Mouse (Mus musculus): ENCODE data around the gene Btbd11.

Gene Btbd11

DNA sequence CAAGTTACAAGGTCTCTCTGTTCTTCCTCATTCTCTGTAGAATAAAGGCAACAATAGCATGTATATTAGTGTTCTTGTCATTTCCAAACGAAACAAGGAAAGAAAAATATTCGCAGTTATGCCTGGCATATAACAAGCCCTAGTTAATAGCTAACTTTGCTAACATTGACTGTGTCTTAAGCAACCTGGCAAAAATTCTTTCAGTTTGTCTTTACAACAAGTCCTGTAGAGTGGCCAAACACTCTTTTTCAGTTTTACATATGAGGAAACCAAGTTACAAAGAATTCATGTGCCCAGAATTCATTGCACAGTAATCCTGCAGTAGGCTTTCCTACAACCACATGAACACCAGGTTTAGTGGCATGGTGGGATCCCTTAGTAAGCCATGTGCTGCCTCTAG lies 203.4 kb downstream of the Btbd11 start:
- no peak for DNase-seq (ENCODE audit: low spot score in 2 of 2)

DNA sequence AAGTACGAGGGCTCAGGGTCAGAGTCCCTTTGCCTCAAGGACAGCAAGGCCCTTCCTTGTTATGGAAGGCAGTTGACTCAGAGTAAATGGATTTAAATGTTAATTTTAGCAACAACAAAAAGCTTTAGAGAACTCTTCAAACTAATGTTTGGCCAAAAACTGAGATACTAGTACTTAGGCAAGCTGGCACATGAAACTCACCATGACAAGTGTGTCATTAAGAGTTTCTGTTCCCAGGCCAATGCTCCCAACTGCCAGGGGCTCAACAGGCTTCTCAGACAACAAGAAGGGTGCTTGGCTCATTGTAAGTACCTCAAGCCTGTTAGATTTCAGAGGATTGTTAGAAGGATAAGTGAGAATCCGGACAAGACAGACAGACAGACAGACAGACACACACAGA lies 204.7 kb downstream of the Btbd11 start:
- DNase-seq (ENCODE audit: low spot score in 2 of 2) = no peak

DNA sequence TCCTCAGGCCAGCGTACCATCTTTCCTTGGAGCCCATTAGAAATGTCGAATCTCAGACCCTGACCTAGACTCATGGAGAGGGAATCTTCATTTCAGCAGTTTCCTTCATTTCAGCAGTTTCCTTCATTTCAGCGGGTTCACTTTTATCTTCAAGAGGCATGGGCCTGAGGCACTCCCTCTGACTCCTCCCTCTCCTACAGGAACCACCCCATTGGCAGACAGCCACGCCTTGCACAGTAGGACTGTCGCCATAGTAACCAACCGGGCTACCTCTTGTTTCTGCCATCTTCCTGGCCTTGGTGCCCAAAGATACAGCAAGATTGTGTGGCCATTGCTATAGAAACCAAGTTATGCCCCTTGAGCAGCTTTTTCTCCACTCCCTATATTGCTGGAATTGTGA lies 205.4 kb downstream of the Btbd11 start:
- no peak for DNase-seq (ENCODE audit: low spot score in 2 of 2)

DNA sequence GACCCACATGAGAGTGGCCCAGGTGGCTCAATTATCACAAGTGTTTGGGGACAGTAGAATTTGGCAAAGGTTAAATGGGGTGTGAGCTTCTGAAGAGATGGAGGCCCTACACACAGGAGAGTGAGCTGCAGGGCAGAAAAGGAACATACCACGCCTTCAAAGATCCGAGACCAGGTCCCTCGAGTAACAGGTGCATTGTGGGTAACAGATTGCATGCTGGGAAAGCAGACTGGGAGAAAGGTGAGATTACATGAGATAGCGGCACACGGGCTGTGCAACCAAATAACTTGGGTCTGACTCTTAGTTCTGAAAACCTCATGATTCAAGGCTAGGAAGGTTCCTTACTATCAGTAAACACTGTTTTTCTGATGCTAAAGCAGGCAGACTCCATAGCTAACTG lies 209.7 kb downstream of the Btbd11 start:
- DNase-seq (ENCODE audit: low spot score in 2 of 2) = no peak

DNA sequence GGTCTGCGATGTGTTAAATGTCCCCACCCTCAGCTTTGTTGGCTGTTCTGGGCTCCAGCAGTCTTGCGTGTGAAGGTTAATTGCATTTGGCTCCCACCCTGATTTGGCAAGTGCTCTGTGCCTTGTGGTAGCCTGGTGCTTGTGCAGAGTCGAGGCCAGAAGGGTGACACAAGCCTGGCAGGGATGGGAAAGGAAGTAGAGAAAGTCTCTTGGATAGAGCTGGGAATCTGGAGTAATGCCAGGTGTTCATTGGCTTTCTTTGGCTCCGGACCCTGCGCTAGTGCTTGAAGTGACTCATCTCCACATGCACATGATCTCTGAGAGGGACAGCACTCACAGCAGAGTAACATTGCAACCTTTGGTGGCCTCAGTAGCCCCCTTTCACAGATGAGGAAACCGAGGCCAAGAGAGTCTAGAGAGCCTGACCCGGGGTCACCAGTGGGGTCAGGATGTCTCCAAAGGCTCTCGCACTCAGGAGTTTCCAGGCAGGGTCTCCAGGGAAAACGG lies 211.5 kb downstream of the Btbd11 start:
- DNase-seq (ENCODE audit: low spot score in 2 of 2) = peak; percentile 27 to 47

DNA sequence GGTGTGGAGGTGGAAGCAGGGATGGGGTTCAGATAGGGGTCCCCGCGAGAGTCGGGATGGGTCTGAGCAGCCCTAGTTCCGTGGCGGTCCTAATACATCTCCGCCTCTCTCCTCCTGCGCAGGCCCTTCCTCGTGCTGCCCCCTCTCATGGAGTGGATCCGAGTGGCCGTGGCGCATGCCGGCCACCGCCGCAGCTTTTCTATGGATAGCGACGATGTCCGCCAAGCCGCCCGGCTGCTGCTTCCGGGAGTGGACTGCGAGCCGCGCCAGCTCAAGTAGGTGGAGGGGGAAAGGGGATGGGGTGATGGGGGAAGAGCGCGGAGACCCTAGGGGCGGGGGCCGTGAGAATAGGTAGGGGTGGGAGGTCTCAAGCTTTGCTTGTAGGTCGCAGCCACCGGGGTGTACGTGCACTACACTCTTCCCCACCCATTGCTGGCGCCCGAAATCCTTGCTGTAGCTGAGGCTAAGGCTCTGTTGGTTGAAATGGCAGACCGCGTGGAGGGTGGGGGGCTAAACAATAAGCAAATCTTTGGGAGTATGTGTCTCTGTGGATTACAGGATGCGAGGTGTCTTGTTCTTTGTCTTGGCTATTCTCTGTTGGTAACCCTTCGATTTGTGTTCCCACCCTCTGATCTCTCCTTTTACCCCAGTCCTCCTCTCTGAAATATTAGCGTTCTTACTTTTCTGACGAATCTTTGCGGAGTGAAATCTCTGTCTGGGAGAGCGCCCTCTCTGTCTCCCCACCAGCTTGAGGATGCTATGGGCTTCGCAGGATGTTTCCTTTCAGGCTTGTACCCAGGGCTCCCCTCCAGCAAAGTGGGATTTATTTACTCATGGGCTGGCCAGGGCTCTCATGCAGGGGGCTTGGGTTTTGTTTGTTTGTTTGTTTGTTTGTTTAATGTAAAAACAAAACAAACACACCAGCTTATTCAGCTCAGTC lies 212.3 kb downstream of the Btbd11 start:
- peak; percentile 15 to 26 for DNase-seq (ENCODE audit: low spot score in 2 of 2)

DNA sequence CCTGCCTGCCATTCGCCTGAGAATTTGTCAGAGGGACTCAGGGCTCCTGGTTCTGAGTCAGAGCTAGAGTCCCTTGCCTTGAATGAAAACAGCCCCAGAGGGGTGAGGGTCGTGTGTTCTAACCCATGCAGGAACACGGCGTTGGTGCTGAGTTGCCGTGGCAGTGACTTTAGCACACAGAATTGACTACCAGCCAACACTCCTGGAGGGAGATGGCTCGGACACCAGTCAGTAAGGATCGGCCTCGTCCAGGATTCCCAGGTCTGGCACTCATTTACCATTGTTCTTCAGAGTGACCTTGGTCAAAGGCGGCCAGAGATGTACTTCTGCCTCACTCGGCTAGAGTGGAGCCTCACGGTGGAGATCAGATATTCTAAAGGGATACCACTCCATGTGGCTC lies 215.9 kb downstream of the Btbd11 start:
- DNase-seq (ENCODE audit: low spot score in 2 of 2) = no peak

DNA sequence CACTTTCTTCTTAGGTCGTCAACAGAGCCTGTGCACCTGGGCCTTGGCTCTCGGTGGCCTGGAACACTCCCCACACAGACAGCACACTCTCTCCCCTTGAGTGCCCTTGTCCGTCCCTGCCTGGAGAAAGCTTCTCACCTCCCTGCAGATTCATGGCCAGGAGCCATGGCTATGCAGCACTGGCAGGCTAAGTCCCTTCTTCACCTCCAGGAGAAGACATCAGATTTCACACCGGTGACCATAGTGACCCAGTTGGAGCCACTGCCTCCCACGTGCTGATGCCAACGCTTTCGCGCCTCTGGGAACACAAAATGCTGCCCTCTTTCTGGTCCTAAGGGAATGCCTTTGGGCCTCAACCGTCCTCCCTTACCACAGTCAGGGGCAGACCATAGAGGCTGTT lies 217.9 kb downstream of the Btbd11 start:
- DNase-seq (ENCODE audit: low spot score in 2 of 2) = no peak

DNA sequence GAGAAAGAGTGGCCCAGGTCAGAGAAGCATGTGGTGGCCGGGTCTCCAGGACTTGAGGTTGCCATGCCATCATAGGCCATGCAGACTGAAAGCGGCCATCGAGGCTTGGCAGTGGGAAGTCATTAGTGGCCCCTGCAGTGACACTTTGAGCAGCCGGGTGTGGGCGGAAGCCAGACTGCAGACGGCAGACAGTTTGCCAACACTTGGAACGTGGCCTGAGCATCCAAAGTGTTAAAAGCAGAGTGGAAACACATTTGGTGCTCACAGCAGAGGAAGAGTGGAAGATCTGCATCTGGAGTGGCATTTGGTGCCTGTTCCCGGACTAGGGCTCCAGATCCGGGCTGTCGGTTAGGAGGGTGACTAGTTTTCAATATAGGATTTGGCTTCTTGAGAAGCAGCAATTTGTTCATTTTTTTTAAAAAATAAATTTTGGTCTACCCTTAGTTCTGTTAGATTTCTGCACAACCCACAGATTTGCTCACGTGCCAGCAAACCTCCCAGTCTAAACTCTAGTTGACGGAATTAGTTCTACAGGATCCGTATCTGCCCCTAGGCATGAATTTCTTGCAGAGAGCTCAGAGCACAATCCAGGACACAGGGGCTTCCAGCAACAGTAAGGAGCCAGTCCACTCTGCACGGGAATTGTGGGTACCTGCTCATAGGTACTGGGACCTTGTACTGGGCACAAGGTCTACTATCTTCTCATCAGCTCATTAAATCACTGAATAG lies 222.1 kb downstream of the Btbd11 start:
- DNase-seq (ENCODE audit: low spot score in 2 of 2) = peak; percentile 70 to 80

DNA sequence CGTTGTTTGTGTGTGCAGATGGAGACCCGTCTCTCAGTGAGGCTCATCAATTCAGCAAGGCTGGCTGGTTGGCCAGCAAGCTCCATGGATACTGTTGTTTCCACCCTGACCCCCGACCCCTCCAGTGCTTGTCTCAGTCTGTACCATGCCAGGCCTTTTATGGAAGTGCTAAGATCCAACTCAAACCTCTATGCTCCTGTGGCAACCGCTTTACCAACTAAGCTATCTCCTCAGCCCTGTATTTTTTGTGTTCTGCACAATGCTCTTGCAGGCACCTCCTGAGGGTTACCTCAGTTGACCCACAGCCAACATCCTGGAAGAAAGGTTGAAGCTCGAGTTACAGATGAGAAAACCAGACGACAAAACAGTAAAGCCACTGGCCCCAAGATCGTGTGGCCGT lies 230.5 kb downstream of the Btbd11 start:
- no peak for DNase-seq (ENCODE audit: low spot score in 2 of 2)

DNA sequence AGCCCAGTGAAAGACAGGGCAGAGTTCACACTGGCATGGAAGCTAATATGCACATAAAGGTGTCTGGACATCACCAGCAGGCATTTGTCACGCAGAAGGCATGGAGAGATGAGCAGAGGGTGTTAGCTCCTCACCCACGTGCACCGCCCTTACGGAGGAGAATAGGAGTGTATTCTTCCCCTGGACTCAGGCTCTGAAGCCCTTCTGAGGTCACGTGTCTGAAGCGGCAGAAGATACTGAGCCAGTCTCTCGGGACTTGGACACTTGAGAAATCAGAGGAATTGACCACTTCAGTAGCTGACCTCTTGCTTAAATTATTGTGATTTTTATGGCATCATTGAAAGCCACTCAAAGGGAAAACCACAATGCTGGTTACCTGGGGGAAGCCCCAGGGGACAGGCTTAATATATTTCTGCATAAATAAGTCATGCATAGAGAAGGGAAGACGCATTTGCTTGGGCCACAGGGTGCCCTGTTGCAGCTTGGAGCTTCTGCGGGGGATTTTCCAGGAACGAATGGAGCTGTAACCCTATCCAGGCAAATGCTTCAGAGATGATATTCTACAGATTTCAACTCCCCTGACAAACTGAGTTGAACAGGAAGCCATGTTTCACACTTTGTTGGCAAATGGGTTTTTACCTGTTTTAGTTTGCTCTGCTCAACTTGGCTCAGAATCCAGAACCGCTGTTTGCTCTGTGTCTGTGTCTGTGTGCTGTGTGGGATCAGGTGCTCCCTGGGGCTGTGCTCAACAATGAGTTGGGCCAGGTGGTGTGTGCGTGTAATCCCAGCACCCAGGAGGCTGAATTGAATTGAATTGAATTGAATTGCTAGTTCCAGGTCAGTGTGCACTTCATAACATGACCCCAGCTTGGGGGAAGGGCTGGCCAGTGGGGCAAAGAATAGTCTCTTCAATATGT lies 231.1 kb downstream of the Btbd11 start:
- DNase-seq (ENCODE audit: low spot score in 2 of 2) = no peak

DNA sequence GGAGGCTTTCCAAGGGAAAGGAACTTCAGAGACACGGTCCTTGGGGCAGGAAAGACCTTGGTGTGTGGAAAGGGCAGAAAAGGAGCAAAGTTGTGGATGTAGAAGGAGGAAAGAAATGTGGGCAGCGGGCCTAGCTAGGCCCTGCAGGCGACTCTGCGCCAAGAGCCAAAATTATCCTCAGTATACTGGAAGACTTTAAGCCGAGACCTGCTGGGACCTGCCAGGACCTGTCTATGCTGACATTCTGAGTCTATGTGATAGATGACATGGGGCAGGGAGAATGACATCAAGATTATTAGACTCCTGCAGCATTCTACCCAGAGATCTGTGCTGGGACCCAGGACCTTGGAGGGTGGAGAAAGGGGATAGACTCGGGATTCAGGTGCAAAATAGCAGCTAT lies 234.5 kb downstream of the Btbd11 start:
- no peak for DNase-seq (ENCODE audit: low spot score in 2 of 2)

DNA sequence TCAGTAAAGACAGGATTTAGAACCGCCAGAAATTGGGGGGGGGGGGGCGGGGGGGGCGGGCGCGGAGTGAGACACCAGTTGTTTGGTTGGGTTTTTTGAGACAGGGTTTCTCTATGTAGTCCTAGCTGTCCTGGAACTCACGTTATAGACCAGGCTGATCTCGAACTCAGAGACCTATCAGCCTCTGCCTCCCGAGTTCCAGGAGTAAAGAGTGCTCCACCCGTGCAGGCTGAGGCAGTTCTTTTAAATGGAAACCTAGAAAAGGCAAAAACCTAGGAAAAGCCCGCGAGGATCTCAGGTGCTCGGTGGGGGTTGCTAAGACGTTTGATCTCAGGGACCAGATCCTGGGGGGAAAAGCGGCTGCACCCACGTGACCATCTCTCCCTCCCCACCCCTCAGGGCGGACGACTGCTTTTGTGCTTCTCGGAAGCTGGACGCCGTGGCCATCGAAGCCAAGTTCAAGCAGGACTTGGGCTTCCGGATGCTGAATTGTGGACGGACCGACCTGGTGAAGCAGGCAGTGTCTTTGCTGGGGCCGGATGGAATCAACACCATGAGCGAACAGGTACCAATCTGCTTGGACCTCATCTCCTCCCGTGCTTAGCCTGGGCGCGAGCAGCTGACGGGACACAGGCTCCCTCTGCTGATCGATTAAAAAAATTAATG lies 238.0 kb downstream of the Btbd11 start:
- DNase-seq (ENCODE audit: low spot score in 2 of 2) = peak; percentile 56 to 60

DNA sequence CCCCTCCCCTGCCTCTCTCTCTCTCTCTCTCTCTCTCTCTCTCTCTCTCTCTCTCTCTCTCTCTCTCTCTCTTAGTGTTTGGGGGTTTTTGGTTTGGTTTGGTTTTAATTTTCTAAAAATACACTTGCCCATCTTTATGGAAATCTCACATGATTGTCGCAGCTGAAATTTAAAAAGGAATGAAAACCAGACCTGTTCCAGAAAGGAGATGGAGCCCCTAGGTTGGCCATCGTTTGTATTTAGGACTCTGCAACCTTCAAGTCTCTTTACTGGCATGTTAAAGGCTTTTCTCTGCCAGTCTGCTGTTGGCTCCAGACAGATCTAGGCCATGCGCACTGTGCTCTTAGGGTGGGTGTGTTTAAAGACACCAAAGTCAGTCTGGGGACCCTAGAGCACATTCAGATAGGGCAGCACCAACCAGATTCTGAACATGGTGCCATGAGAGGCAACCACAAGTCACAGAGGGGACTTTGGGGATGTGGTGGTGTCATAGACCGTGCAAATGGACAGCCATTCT lies 238.6 kb downstream of the Btbd11 start:
- peak in 1 of 2 experiments; percentile 15 for DNase-seq (ENCODE audit: low spot score in 2 of 2)

DNA sequence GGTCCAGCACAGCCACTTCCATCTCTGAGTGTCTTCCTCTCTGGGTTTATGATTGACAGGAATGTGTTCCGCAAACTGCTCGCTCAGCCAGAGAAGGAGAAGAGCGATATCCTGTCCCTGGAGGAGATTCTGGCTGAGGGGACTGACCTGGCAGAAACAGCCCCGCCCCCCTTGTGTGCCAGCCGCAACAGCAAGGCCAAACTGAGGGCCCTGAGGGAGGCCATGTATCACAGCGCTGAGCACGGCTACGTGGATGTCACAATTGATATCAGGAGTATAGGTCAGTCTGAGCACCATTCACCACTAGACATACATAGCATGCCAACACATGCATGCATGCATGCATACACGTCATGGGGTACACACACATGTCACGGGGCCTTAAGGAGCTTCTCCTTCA lies 245.4 kb downstream of the Btbd11 start:
- no peak for DNase-seq (ENCODE audit: low spot score in 2 of 2)

DNA sequence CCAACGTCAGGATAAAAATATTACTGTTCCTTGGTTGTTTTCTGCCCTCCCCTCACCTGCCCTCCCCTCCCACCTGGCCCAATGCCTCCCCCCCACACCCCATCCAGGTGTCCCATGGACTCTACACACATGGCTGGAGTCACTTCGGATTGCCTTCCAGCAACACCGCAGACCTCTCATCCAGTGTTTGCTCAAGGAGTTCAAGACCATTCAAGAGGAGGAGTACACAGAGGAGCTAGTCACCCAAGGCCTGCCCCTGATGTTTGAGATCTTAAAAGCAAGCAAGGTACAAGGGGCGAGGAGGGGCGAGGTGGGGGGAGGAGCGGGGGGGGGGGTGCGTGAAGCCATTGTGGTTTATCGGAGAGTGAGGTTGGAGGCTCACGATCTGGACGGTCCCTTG lies 247.0 kb downstream of the Btbd11 start:
- no peak for DNase-seq (ENCODE audit: low spot score in 2 of 2)

DNA sequence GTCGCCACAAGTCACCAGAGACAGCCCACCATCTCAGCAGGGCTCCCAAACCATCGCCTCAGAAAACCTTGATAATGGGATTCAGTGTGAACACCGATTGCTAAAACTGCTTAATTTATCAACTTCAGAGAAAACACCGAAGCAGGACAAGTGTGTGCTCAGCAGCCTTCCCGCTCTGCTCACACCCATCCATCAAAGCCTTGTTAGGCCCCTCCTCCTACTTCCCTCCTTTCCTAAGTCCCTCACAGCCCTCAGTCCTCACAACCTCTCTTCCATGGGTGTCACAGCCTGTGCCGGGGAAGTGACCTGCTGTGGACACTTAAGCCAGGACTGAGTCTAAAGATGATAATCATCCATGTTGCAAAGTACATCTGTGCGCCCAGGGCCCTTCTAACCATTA lies 251.0 kb downstream of the Btbd11 start:
- DNase-seq (ENCODE audit: low spot score in 2 of 2) = no peak

DNA sequence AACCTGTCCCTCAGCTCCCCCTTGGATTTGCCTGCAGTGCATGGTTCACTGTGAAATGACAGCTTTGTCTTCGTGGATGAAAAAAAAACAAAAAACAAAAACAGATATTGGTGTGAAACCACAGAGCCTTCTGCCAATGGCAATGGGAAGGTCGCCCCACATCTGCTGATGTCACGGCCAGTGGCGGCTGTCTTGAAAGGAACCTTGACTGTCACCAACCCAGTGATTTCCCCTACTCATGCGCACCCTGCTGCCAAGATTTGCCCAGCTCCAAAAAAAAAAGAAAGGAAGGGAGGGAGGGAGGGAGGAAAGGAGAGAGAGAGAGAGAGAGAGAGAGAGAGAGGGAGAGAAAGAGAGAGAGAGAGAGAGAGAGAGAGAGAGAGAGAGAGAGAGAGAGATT lies 251.5 kb downstream of the Btbd11 start:
- DNase-seq (ENCODE audit: low spot score in 2 of 2) = no peak

DNA sequence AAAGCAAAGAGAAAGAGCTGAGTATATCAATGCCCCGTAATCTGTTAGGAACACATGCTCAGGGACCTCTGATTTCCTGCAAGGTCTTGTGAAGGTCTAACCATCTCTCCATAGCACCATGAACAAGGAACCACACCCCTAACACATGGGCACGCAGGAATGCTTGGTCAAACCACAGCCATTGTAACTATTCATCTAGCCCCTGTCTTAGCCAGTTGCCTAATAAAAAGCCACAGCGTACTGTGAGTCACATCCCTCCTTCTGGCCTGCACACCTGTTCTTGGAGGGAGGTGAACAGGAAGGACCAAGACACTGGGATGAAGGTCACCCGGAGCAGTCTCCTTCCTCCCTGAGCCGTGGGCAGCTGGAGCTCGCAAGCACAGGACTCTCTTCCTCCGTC lies 253.0 kb downstream of the Btbd11 start:
- no peak for DNase-seq (ENCODE audit: low spot score in 2 of 2)

DNA sequence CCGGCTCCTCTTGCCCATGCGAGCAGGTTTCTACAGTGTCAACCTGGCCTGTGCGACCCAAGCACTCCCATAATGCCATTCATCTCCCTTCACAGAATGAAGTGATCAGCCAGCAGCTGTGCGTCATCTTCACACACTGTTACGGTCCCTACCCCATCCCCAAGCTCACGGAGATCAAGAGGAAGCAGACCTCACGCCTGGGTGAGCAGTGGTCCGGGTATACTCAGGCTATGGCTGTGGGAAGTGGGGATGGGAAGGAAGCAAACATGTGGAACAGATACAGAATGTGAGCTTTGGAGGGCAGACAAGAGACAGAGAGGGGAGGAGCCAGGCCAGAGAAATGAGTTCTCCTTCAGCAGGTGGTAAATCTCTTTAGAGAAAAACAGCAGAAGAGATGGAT lies 253.8 kb downstream of the Btbd11 start:
- no peak for DNase-seq (ENCODE audit: low spot score in 2 of 2)

DNA sequence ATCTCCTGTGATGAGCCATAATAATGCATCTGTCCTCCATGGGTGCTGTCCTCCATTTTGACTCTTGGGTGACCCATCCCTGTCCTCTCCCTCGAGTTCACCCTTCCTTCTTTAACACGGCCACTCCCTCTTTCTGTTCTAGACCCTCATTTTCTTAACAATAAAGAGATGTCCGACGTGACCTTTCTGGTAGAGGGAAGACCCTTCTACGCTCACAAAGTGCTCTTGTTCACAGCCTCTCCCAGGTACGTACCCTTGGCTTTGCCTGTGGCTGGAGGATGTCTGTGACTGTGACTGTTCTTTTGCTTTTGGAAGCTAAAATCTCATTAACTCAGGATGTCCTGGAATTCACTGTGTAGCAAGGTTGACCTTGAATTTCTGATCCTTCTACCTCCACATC lies 258.7 kb downstream of the Btbd11 start:
- no peak for DNase-seq (ENCODE audit: low spot score in 2 of 2)
